Mouse (Mus musculus): ENCODE measurements around the gene C130026I21Rik.
"Not testable (repeated sequence)": the region's sequence is repeated elsewhere in the genome, so short reads cannot be mapped to it uniquely, and the experiment has no call there.

C130026I21Rik gene

GRCm38 (mm10) chr1:85118341-85118740 is 152.0 kb downstream of the C130026I21Rik start:
- DNase-seq = not testable (repeated sequence)

- not testable (repeated sequence) for DNase-seq
These were observed 152.8 kb downstream of the C130026I21Rik start for GRCm38 (mm10) chr1:85117537-85117936.

- not testable (repeated sequence) for DNase-seq
These were observed 155.5 kb downstream of the C130026I21Rik start for GRCm38 (mm10) chr1:85114666-85115402.

- not testable (repeated sequence) for DNase-seq
These were observed 156.3 kb downstream of the C130026I21Rik start for GRCm38 (mm10) chr1:85114078-85114477.

GRCm38 (mm10) chr1:85112889-85113288 is 157.5 kb downstream of the C130026I21Rik start:
- not testable (repeated sequence) for DNase-seq

GRCm38 (mm10) chr1:85112266-85112665 is 158.1 kb downstream of the C130026I21Rik start:
- not testable (repeated sequence) for DNase-seq

- not testable (repeated sequence) for DNase-seq
These were observed 158.8 kb downstream of the C130026I21Rik start for GRCm38 (mm10) chr1:85111572-85111971.

- not testable (repeated sequence) for DNase-seq
These were observed 159.5 kb downstream of the C130026I21Rik start for GRCm38 (mm10) chr1:85110876-85111275.

- DNase-seq = not testable (repeated sequence)
These were observed 160.6 kb downstream of the C130026I21Rik start, which contains the start of gene A530032D15Rik for GRCm38 (mm10) chr1:85109753-85110152. Gene A530032D15Rik, minus strand, starts transcription at chr1:85109853.

GRCm38 (mm10) chr1:85106013-85106412 is 164.4 kb downstream of the C130026I21Rik start:
- not testable (repeated sequence) for DNase-seq

- DNase-seq = not testable (repeated sequence)
These were observed 165.0 kb downstream of the C130026I21Rik start for GRCm38 (mm10) chr1:85105336-85105735.

- DNase-seq = not testable (repeated sequence)
These were observed 168.6 kb downstream of the C130026I21Rik start for GRCm38 (mm10) chr1:85101754-85102153.

- DNase-seq = not testable (repeated sequence)
These were observed 170.5 kb downstream of the C130026I21Rik start, which contains the start of gene Gm10553 for GRCm38 (mm10) chr1:85099864-85100263. Gene Gm10553, plus strand, starts transcription at chr1:85100164.

- not testable (repeated sequence) for DNase-seq
These were observed 171.3 kb downstream of the C130026I21Rik start for GRCm38 (mm10) chr1:85099081-85099480.

GRCm38 (mm10) chr1:85093011-85093572 is 177.3 kb downstream of the C130026I21Rik start:
- DNase-seq = not testable (repeated sequence)

- DNase-seq = not testable (repeated sequence)
These were observed 178.2 kb downstream of the C130026I21Rik start for GRCm38 (mm10) chr1:85092169-85092568.

GRCm38 (mm10) chr1:85086211-85086610 is 184.2 kb downstream of the C130026I21Rik start:
- not testable (repeated sequence) for DNase-seq

GRCm38 (mm10) chr1:85084803-85085202 is 185.6 kb downstream of the C130026I21Rik start:
- not testable (repeated sequence) for DNase-seq

GRCm38 (mm10) chr1:85073099-85073498 is 197.3 kb downstream of the C130026I21Rik start:
- not testable (repeated sequence) for DNase-seq

- DNase-seq = not testable (repeated sequence)
These were observed 198.7 kb downstream of the C130026I21Rik start for GRCm38 (mm10) chr1:85071690-85072089.

GRCm38 (mm10) chr1:85035801-85036200 is 234.6 kb downstream of the C130026I21Rik start:
- DNase-seq = not testable (repeated sequence)

- not testable (repeated sequence) for DNase-seq
These were observed 236.0 kb downstream of the C130026I21Rik start for GRCm38 (mm10) chr1:85034394-85034793.

- not testable (repeated sequence) for DNase-seq
These were observed 236.8 kb downstream of the C130026I21Rik start for GRCm38 (mm10) chr1:85033616-85034015.

GRCm38 (mm10) chr1:85030211-85030610 is 240.2 kb downstream of the C130026I21Rik start:
- not testable (repeated sequence) for DNase-seq

Data from cerebellum, adult 11-12 months (tissue).